Mouse (Mus musculus) myocyte (in vitro differentiated cells): ENCODE measurements around the gene Marco.

Experiments used
- CEBPB ChIP-seq: IDR thresholded peaks from 2 replicates; pipeline ENCODE4 v1.6.1; 2011; ENCODE audit warnings: mild to moderate bottlenecking, moderate library complexity; ENCODE audit not compliant: poor library complexity, insufficient read depth, severe bottlenecking
- SRF ChIP-seq: IDR thresholded peaks from one replicate; pipeline ENCODE4 v1.6.1; 2011; ENCODE audit warnings: low read depth; ENCODE audit not compliant: control insufficient read depth, insufficient read length
- TCF3 ChIP-seq: IDR thresholded peaks from one replicate; pipeline ENCODE4 v1.6.1; 2011; ENCODE audit warnings: low read depth, control low read depth; ENCODE audit not compliant: insufficient read length

- TF ChIP-seq SRF (no peak), TCF3 (no peak), CEBPB (no peak)
Measured at GRCm38 (mm10) chr1:120501496-120501895, 3.3 kb downstream of the Marco start.
